Comparison of ENCODE assay signal across 8 mouse cellular contexts in the genomic region with DNA sequence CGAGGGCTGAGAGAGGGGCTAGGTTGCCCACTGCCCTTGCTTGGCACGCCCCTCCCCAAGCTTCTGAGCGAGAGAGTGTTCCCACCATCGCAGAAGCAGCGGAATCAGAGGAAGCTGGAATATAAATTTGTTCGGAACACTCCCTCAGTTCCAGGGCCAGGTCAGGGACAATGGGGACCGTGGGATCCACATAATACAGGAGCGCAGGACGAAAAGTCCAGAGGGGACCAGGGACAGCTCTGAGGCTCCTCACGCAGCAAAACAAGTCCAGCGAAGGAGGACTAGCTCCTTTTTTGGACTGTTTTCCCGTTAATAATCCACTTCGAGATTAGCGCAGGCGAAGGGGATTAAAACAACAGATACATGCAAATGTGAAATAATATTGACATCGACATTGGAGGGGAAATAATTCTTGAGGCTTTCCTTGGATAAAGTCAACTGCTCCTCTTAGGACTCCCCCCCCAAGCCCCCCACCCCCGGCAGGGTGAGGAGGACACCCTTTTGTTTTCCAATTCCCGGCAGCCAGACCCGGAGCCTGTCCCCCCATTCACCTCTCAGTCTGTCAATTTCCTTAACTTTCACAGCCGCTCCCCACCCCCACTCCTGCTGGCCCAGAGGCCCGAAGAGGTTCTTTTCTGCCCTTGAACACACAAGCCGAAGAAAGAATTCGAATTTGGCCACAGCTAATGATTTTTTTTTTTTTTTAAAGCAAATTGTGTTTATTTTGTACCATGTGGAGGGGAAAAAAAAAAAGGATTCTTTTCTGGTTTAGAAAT. TPM values are rescaled to one million over a fixed set of nuclear protein-coding genes. Genes with fewer than 3 reads are reported as not detected.
DNase-seq lines count a peak whose midpoint lies in the region; ATAC-seq lines count a peak whose summit lies in the region.

No protein-coding gene starts in this region.

- H3K9ac ChIP-seq in forebrain, embryonic 16.5 days (replicated peaks; ENCODE audit: low read depth, low read length), result peak overlapping the region; percentile 77
- H3K9ac ChIP-seq in hindbrain, embryonic 14.5 days, result peak overlapping the region; percentile 69
- H3K9ac ChIP-seq in limb, embryonic 15.5 days, result peak overlapping the region; percentile 55
- peak overlapping the region; percentile 53 for H3K9ac ChIP-seq in midbrain, embryonic 16.5 days (ENCODE audit: low read depth, low read length)

- H3K4me1 ChIP-seq in erythroblast, embryonic 14.5 days (ENCODE audit: control insufficient read depth), result peaks cover 45% of the 10 kb centered on the region
- peaks cover 20% of the 10 kb centered on the region for H3K4me1 ChIP-seq in forebrain, embryonic 16.5 days (replicated peaks; ENCODE audit: control insufficient read depth, insufficient read depth, low read length)
- H3K4me1 ChIP-seq in hindbrain, embryonic 14.5 days (replicated peaks; ENCODE audit: control insufficient read depth, insufficient read depth, low read length), result peaks cover 14% of the 10 kb centered on the region; the same call in 1 of the 2 replicates
- peaks cover 13% of the 10 kb centered on the region for H3K4me1 ChIP-seq in limb, embryonic 15.5 days
- peaks cover 21% of the 10 kb centered on the region for H3K4me1 ChIP-seq in midbrain, embryonic 16.5 days (ENCODE audit: control insufficient read depth, insufficient read depth, low read length)

- DNase-seq in adrenal gland, adult 2 months, result peak; percentile 82
- DNase-seq in hindbrain, embryonic 14.5 days (ENCODE audit: low spot score), result no peak

- H3K4me3 ChIP-seq in erythroblast, embryonic 14.5 days (replicated peaks), result peak overlapping the region; percentile 67
- peak overlapping the region; percentile 64 for H3K4me3 ChIP-seq in forebrain, embryonic 16.5 days (replicated peaks; ENCODE audit: low read length)
- H3K4me3 ChIP-seq in hindbrain, embryonic 14.5 days (replicated peaks; ENCODE audit: low read length), result peak overlapping the region; percentile 66
- H3K4me3 ChIP-seq in limb, embryonic 15.5 days, result peak overlapping the region; percentile 53
- peak overlapping the region; percentile 54 for H3K4me3 ChIP-seq in midbrain, embryonic 16.5 days (ENCODE audit: low read depth, low read length)

- WGBS in forebrain, embryonic 16.5 days, result 1% methylated on average over 23 of the region's 23 CpGs
- under 1% methylated on average over 23 of the region's 23 CpGs for whole genome bisulfite sequencing in hindbrain, embryonic 14.5 days
- WGBS in limb, embryonic 15.5 days, result 1% methylated on average over 23 of the region's 23 CpGs
- under 1% methylated on average over 23 of the region's 23 CpGs for WGBS in midbrain, embryonic 16.5 days

- ATAC-seq in erythroblast, adult 5-6 weeks (replicated peaks; ENCODE audit: low FRiP score, poor library complexity, severe bottlenecking), result no peak
- 0 out of 2 replicates have a peak, but pooled peaks have one; percentile 3 for ATAC-seq in forebrain, embryonic 16.5 days
- ATAC-seq in hindbrain, embryonic 14.5 days (ENCODE audit: low FRiP score), result peak; percentile 38; the same call in 1 of the 2 replicates
- no peak for ATAC-seq in limb, embryonic 15.5 days (ENCODE audit: insufficient number of reproducible peaks, low FRiP score, low TSS enrichment, low read depth)
- peak; percentile 34 for ATAC-seq in midbrain, embryonic 16.5 days
- no peak for ATAC-seq in granulocyte monocyte progenitor cell, adult 5-6 weeks (replicated peaks; ENCODE audit: poor library complexity, severe bottlenecking)

- no peaks in the 10 kb centered on the region for H3K36me3 ChIP-seq in erythroblast, embryonic 14.5 days (ENCODE audit: control insufficient read depth)
- H3K36me3 ChIP-seq in forebrain, embryonic 16.5 days (ENCODE audit: control insufficient read depth, insufficient read depth), result no peaks in the 10 kb centered on the region
- H3K36me3 ChIP-seq in hindbrain, embryonic 14.5 days (replicated peaks; ENCODE audit: control insufficient read depth, insufficient read depth), result no peaks in the 10 kb centered on the region
- H3K36me3 ChIP-seq in limb, embryonic 15.5 days, result no peaks in the 10 kb centered on the region
- H3K36me3 ChIP-seq in midbrain, embryonic 16.5 days (ENCODE audit: control insufficient read depth, insufficient read depth, low read length), result no peaks in the 10 kb centered on the region

- H3K4me2 ChIP-seq in forebrain, embryonic 16.5 days (ENCODE audit: low read length), result peak overlapping the region; percentile 84
- peak overlapping the region; percentile 90 for H3K4me2 ChIP-seq in hindbrain, embryonic 14.5 days (replicated peaks)
- H3K4me2 ChIP-seq in limb, embryonic 15.5 days, result peak overlapping the region; percentile 78
- peak overlapping the region; percentile 66 for H3K4me2 ChIP-seq in midbrain, embryonic 16.5 days (ENCODE audit: low read length)

- H3K27ac ChIP-seq in forebrain, embryonic 16.5 days (ENCODE audit: low read length), result peak overlapping the region; percentile 91
- peak overlapping the region; percentile 86 for H3K27ac ChIP-seq in hindbrain, embryonic 14.5 days
- H3K27ac ChIP-seq in limb, embryonic 15.5 days, result peak overlapping the region; percentile 84
- peak overlapping the region; percentile 68 for H3K27ac ChIP-seq in midbrain, embryonic 16.5 days (ENCODE audit: low read length)

- peaks cover 40% of the 10 kb centered on the region for H3K27me3 ChIP-seq in erythroblast, embryonic 14.5 days (ENCODE audit: control insufficient read depth)
- no peaks in the 10 kb centered on the region for H3K27me3 ChIP-seq in forebrain, embryonic 16.5 days (replicated peaks; ENCODE audit: control insufficient read depth, insufficient read depth, low read length)
- H3K27me3 ChIP-seq in hindbrain, embryonic 14.5 days (ENCODE audit: control insufficient read depth, insufficient read depth, low read length), result no peaks in the 10 kb centered on the region
- peaks cover 29% of the 10 kb centered on the region for H3K27me3 ChIP-seq in limb, embryonic 15.5 days
- H3K27me3 ChIP-seq in midbrain, embryonic 16.5 days (ENCODE audit: control insufficient read depth, insufficient read depth, low read depth, low read length), result no peaks in the 10 kb centered on the region

- H3K9me3 ChIP-seq in erythroblast, embryonic 14.5 days (ENCODE audit: control insufficient read depth, low read length), result no peaks in the 10 kb centered on the region
- no peaks in the 10 kb centered on the region for H3K9me3 ChIP-seq in forebrain, embryonic 16.5 days (ENCODE audit: control insufficient read depth, low read length)
- H3K9me3 ChIP-seq in hindbrain, embryonic 14.5 days (ENCODE audit: control insufficient read depth, low read length), result no peaks in the 10 kb centered on the region
- H3K9me3 ChIP-seq in limb, embryonic 15.5 days, result no peaks in the 10 kb centered on the region
- no peaks in the 10 kb centered on the region for H3K9me3 ChIP-seq in midbrain, embryonic 16.5 days (replicated peaks; ENCODE audit: control insufficient read depth, low read length, poor library complexity, severe bottlenecking)

RNA-seq across cellular contexts. Expression of a gene that starts 1.3 kb away (rescaled TPM):
- 0.54 and 0.76 TPM in 2 replicates for polyA plus RNA-seq in erythroblast, embryonic 14.5 days (2012)
- total RNA-seq in erythroblast, adult 5-6 weeks (2015; ENCODE audit: low replicate concordance), result 33.2 and 42.6 TPM in 2 replicates
- 39.3 and 42.8 TPM in 2 replicates for total RNA-seq in erythroblast, adult 5-6 weeks (2017; ENCODE audit: low replicate concordance)
- 100 to 1,000 TPM; 162 to 223 TPM for total RNA-seq in adrenal gland, adult 2 months (2021)
- 9.8 and 12.4 TPM in 2 replicates for polyA plus RNA-seq in adrenal gland, adult 2 months (2012; rRNA removed)
- 120 and 151 TPM in 2 replicates for polyA plus RNA-seq in forebrain, embryonic 16.5 days (2015; fragmentation: Nextera tagmentation; extraction: Ambion mirVana)
- polyA plus RNA-seq in hindbrain, embryonic 14.5 days (2014; fragmentation: Nextera tagmentation; extraction: Ambion mirVana), result 38.8 and 41.9 TPM in 2 replicates
- 53.6 and 58.2 TPM in 2 replicates for polyA plus RNA-seq in limb, embryonic 15.5 days (2015; fragmentation: Nextera tagmentation; extraction: Ambion mirVana)
- 24.6 and 26.7 TPM in 2 replicates for polyA plus RNA-seq in midbrain, embryonic 16.5 days (2015; fragmentation: Nextera tagmentation; extraction: Ambion mirVana)
- total RNA-seq in granulocyte monocyte progenitor cell, adult 5-6 weeks (2014; fragmentation: Nextera tagmentation), result 286 and 309 TPM in 2 replicates
- total RNA-seq in granulocyte monocyte progenitor cell, adult 5-6 weeks (2017), result 167 and 168 TPM in 2 replicates

Comparison
In these comparisons a context has a peak if more than half of its experiments do, and no peak if none do; other contexts are left out.
1. ATAC-seq: peak in forebrain, embryonic 16.5 days (single experiment), hindbrain, embryonic 14.5 days (single experiment) and midbrain, embryonic 16.5 days (single experiment); none in erythroblast, adult 5-6 weeks (single experiment), limb, embryonic 15.5 days (single experiment) and granulocyte monocyte progenitor cell, adult 5-6 weeks (single experiment).
2. Peak in every context shown above with its lines, with median percentiles within 50 percentile points of each other: H3K4me3 ChIP-seq, H3K27ac ChIP-seq, H3K4me2 ChIP-seq and H3K9ac ChIP-seq.